Comparison of ENCODE assay signal across 8 mouse cellular contexts in the genomic region with DNA sequence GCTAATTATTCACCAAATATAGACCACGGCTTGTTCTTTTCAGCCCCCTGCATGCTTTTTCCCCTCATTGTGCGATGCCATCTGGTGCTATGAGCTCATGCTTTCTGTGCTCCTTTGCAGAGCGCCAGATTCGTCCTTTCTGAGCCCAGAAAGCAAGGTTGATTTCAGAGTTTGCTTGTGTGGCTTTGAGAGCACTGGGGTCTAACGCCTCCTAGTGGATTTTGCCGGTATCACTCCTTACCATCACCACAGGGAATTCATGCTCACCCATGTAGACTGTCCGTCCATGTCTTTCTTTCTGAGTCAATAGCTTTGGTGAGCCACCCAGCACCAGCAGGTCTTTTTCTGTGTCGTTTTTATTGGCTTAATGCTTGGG. TPM values are rescaled to one million over a fixed set of nuclear protein-coding genes. Genes with fewer than 3 reads are reported as not detected.
DNase-seq lines count a peak whose midpoint lies in the region; ATAC-seq lines count a peak whose summit lies in the region.

No protein-coding gene starts in this region.

- peak; percentile 95 for DNase-seq in MN1 (ENCODE audit: low spot score)
- DNase-seq in c-Kit-positive CD71-positive TER-119-positive erythroid progenitor cells, embryonic 14.5 days (ENCODE audit: low spot score), result peak; percentile 25
- peak; percentile 97 for DNase-seq in forebrain, embryonic 14.5 days (ENCODE audit: low spot score)
- DNase-seq in heart, postnatal 14 days, result peak; percentile 73 to 85
- peak; percentile 80 to 85 for DNase-seq in kidney, postnatal 4 days
- DNase-seq in thymus, postnatal 4 days, result peak; percentile 49

- H3K4me3 ChIP-seq in forebrain, embryonic 14.5 days (ENCODE audit: low read depth, low read length), result no peak overlapping the region
- no peak overlapping the region for H3K4me3 ChIP-seq in liver, embryonic 16.5 days (ENCODE audit: low read depth, low read length)
- no peak overlapping the region for H3K4me3 ChIP-seq in neural tube, embryonic 14.5 days (ENCODE audit: low read depth, low read length)

- H3K4me1 ChIP-seq in forebrain, embryonic 14.5 days (ENCODE audit: control insufficient read depth, insufficient read depth, low read length), result peaks cover 16% of the 10 kb centered on the region
- H3K4me1 ChIP-seq in liver, embryonic 16.5 days (ENCODE audit: control insufficient read depth, low read depth, low read length), result no peaks in the 10 kb centered on the region
- H3K4me1 ChIP-seq in neural tube, embryonic 14.5 days (ENCODE audit: control insufficient read depth, insufficient read depth, low read length), result 0 out of 2 replicates have a peak, but pooled peaks cover 9% of the 10 kb centered on the region

- WGBS in forebrain, embryonic 14.5 days, result 2% methylated on average over 8 of the region's 8 CpGs
- WGBS in liver, embryonic 16.5 days (ENCODE audit: insufficient replicate concordance), result 13% methylated on average over 8 of the region's 8 CpGs
- WGBS in neural tube, embryonic 14.5 days, result 8% methylated on average over 8 of the region's 8 CpGs

- H3K27ac ChIP-seq in forebrain, embryonic 14.5 days (ENCODE audit: low read depth, low read length), result peak overlapping the region; percentile 88
- no peak overlapping the region for H3K27ac ChIP-seq in liver, embryonic 16.5 days (ENCODE audit: low read length)
- H3K27ac ChIP-seq in neural tube, embryonic 14.5 days (ENCODE audit: low read depth, low read length), result peak overlapping the region; percentile 66

- H3K27me3 ChIP-seq in forebrain, embryonic 14.5 days (replicated peaks; ENCODE audit: control insufficient read depth, insufficient read depth, low read length), result no peaks in the 10 kb centered on the region
- H3K27me3 ChIP-seq in liver, embryonic 16.5 days (ENCODE audit: control insufficient read depth, insufficient read depth, low read depth, low read length), result no peaks in the 10 kb centered on the region
- H3K27me3 ChIP-seq in neural tube, embryonic 14.5 days (ENCODE audit: control insufficient read depth, insufficient read depth, low read length), result no peaks in the 10 kb centered on the region

- H3K9ac ChIP-seq in forebrain, embryonic 14.5 days (ENCODE audit: low read length), result peak overlapping the region; percentile 22; the same call in 1 of the 2 replicates
- no peak overlapping the region for H3K9ac ChIP-seq in liver, embryonic 16.5 days (ENCODE audit: low read depth, low read length)
- no peak overlapping the region for H3K9ac ChIP-seq in neural tube, embryonic 14.5 days (replicated peaks; ENCODE audit: low read depth, low read length)

- no peaks in the 10 kb centered on the region for H3K36me3 ChIP-seq in forebrain, embryonic 14.5 days (ENCODE audit: control insufficient read depth, insufficient read depth, low read length)
- H3K36me3 ChIP-seq in liver, embryonic 16.5 days (ENCODE audit: control insufficient read depth, insufficient read depth), result no peaks in the 10 kb centered on the region
- no peaks in the 10 kb centered on the region for H3K36me3 ChIP-seq in neural tube, embryonic 14.5 days (ENCODE audit: control insufficient read depth, insufficient read depth, low read length)

- peak; percentile 94 for ATAC-seq in forebrain, embryonic 14.5 days
- 0 out of 2 replicates have a peak, but pooled peaks have one; percentile 16 for ATAC-seq in liver, embryonic 16.5 days (ENCODE audit: low read depth)
- peak; percentile 85 for ATAC-seq in neural tube, embryonic 14.5 days (ENCODE audit: low read depth)

- no peaks in the 10 kb centered on the region for H3K9me3 ChIP-seq in forebrain, embryonic 14.5 days (replicated peaks; ENCODE audit: control insufficient read depth, low read length)
- H3K9me3 ChIP-seq in liver, embryonic 16.5 days (replicated peaks; ENCODE audit: control insufficient read depth, low read length), result no peaks in the 10 kb centered on the region
- H3K9me3 ChIP-seq in neural tube, embryonic 14.5 days (ENCODE audit: control insufficient read depth, low read length), result no peaks in the 10 kb centered on the region

- intact Hi-C loops in heart, postnatal 14 days (cut with DNase I), result loop anchor here (1.0 to 5.0 kb wide), 5 partner anchors 106 to 361 kb away; a partner anchor contains a TSS

- H3K4me2 ChIP-seq in forebrain, embryonic 14.5 days (ENCODE audit: low read length), result peak overlapping the region; percentile 34
- H3K4me2 ChIP-seq in liver, embryonic 16.5 days (ENCODE audit: low read depth, low read length), result no peak overlapping the region
- H3K4me2 ChIP-seq in neural tube, embryonic 14.5 days (ENCODE audit: low read depth, low read length), result no peak overlapping the region; the same call in 1 of the 2 replicates

RNA-seq across cellular contexts. Expression of a gene that starts 38.0 kb away (rescaled TPM):
- 39.0 and 43.4 TPM in 2 replicates for polyA plus RNA-seq in forebrain, embryonic 14.5 days (2014; fragmentation: Nextera tagmentation; extraction: Ambion mirVana)
- total RNA-seq in heart, postnatal 14 days (2021), result 1 to 10 TPM in 1 of 2 experiments, under 1 TPM in 1; 0.78 to 1.6 TPM
- polyA plus RNA-seq in liver, embryonic 16.5 days (2015; fragmentation: Nextera tagmentation; extraction: Ambion mirVana), result 0.23 and 0.25 TPM in 2 replicates
- 37.2 and 37.3 TPM in 2 replicates for polyA plus RNA-seq in neural tube, embryonic 14.5 days (2014; fragmentation: Nextera tagmentation; extraction: Ambion mirVana)

Comparison
In these comparisons a context has a peak if more than half of its experiments do, and no peak if none do; other contexts are left out.
1. DNase-seq: peak in every context shown above with its lines; median percentile 97 in forebrain, embryonic 14.5 days; 95 in MN1; 82 in kidney, postnatal 4 days; 79 in heart, postnatal 14 days; 49 in thymus, postnatal 4 days; 25 in c-Kit-positive CD71-positive TER-119-positive erythroid progenitor cells, embryonic 14.5 days.
2. ATAC-seq: peak in every context shown above with its lines; median percentile 94 in forebrain, embryonic 14.5 days; 85 in neural tube, embryonic 14.5 days; 16 in liver, embryonic 16.5 days.
3. RNA of a gene that starts 38.0 kb away (polyA plus RNA-seq): 39.0 to 43.4 TPM in forebrain, embryonic 14.5 days and 37.2 to 37.3 TPM in neural tube, embryonic 14.5 days; 0.23 to 0.25 TPM in liver, embryonic 16.5 days; every median in the first group is over 10 times any median in the second.